Mouse (Mus musculus) ES-E14 (cell line): ENCODE data around the gene Ric8b.

Experiments used
- CHD2 ChIP-seq: IDR thresholded peaks from 2 replicates; pipeline ENCODE4 v1.6.1; 2014; ENCODE audit warnings: mild to moderate bottlenecking, low read depth, low read length, inconsistent platforms
- HCFC1 ChIP-seq: IDR thresholded peaks from 2 replicates; pipeline ENCODE4 v1.6.1; 2012; ENCODE audit warnings: low read length, inconsistent platforms, borderline replicate concordance; ENCODE audit not compliant: insufficient read depth
- MAFK ChIP-seq: IDR thresholded peaks from 2 replicates; pipeline ENCODE4 v1.6.1; 2014; ENCODE audit warnings: mild to moderate bottlenecking, low read depth, low read length, inconsistent platforms; ENCODE audit not compliant: insufficient read depth
- ZC3H11A ChIP-seq: IDR thresholded peaks from 2 replicates; pipeline ENCODE4 v1.6.1; 2012; ENCODE audit warnings: low read depth, mild to moderate bottlenecking, inconsistent platforms, low read length, borderline replicate concordance
- ZNF384 ChIP-seq: IDR thresholded peaks from 2 replicates; pipeline ENCODE4 v1.6.1; 2012; ENCODE audit warnings: low read depth, low read length, inconsistent platforms

GRCm38 (mm10) chr10:84898144-84898979 lies 19.1 kb upstream of the Ric8b start:
- TF ChIP-seq ZNF384 (no peak), ZC3H11A (no peak), HCFC1 (no peak), MAFK (no peak), CHD2 (no peak)
